Mouse (Mus musculus) stomach, embryonic 16.5 days (tissue): ENCODE measurements around the gene Myh7. TPM values are rescaled to one million over a fixed set of nuclear protein-coding genes. Genes with fewer than 3 reads are reported as not detected.
"Not testable (repeated sequence)": the region's sequence is repeated elsewhere in the genome, so short reads cannot be mapped to it uniquely, and the experiment has no call there.

Source experiments
- ATAC-seq: fragments of 200-750 bp; cut with Nextera tagmentation; 2 replicates; pipeline ENCODE4 v1.8.0; 2017; ENCODE audit warnings: moderate number of reproducible peaks, moderate TSS enrichment; ENCODE audit not compliant: insufficient read depth, low FRiP score
- H3K27ac ChIP-seq: fragments of 300-500 bp; sonication (generic); 2 replicates; pipeline ENCODE4 v1.5.1; 2014; ENCODE audit warnings: low read length
- H3K27me3 ChIP-seq: fragments of 300-500 bp; sonication (generic); 2 replicates; pipeline ENCODE4 v1.6.1; 2014; ENCODE audit warnings: low read length, control low read depth, mixed read lengths; ENCODE audit not compliant: control insufficient read depth, insufficient read depth
- H3K36me3 ChIP-seq: fragments of 300-500 bp; sonication (generic); 2 replicates; pipeline ENCODE4 v1.6.1; 2014; ENCODE audit warnings: low read length; ENCODE audit not compliant: control insufficient read depth, insufficient read depth
- H3K4me1 ChIP-seq: fragments of 300-500 bp; sonication (generic); 2 replicates; pipeline ENCODE4 v1.6.1; 2014; ENCODE audit warnings: low read length, control low read depth, mixed read lengths; ENCODE audit not compliant: control insufficient read depth, insufficient read depth
- H3K4me2 ChIP-seq: fragments of 300-500 bp; sonication (generic); 2 replicates; pipeline ENCODE4 v1.6.1; 2014; ENCODE audit warnings: low read depth, low read length, mixed read lengths
- H3K4me3 ChIP-seq: fragments of 300-500 bp; sonication (generic); replicated peaks from 2 replicates; pipeline ENCODE4 v1.5.1; 2014; ENCODE audit warnings: mild to moderate bottlenecking, low read length
- H3K9ac ChIP-seq: fragments of 300-500 bp; sonication (generic); 2 replicates; pipeline ENCODE4 v1.6.1; 2014; ENCODE audit warnings: low read length
- H3K9me3 ChIP-seq: fragments of 300-500 bp; sonication (generic); replicated peaks from 2 replicates; pipeline ENCODE4 v1.6.1; 2016; ENCODE audit warnings: low read length, control low read depth; ENCODE audit not compliant: control insufficient read depth
- WGBS: fragments of 180-500 bp; shearing (Covaris S2); extraction: QIAGEN DNeasy Blood & Tissue Kit; methylation state at CpG from one replicate; pipeline ENCODE4 v1.1.7; 2014; 5-methylcytosine and 5-hydroxymethylcytosine counted together
- polyA plus RNA-seq: library from polyadenylated mRNA; unstranded; fragments of >200 nt; fragmentation: Nextera tagmentation; extraction: Ambion mirVana; gene quantifications from 2 replicates; pipeline ENCODE4 v1.2.1, GENCODE M21; 2015

Gene Myh7
- polyA plus RNA-seq, 1 experiment from 2014 or later, result 25.7 TPM

DNA sequence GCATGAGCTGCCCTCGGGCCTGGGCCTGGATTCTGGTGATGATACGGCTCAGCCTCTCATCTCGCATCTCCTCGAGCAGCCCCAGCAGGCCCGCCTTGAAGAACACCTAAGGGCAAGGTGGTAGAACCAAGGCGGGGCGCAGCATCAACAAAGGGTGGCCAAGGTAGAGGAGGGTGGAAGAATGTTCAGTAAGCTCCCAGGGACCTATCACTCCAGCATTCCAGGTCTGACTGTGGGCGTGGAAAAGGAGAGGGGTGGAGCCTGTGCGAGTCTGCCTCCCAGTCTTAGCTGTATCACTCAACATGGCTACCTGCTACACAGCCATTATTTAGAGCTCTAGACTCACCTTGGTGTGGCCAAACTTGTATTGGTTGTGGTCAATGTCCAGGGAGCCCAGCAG lies 37.9 kb downstream of the Myh7 start:
- no peaks in the 10 kb centered on the region for H3K9me3 ChIP-seq
- WGBS, result 78% methylated on average over 9 of the region's 9 CpGs
- ATAC-seq, result no peak
- no peaks in the 10 kb centered on the region for H3K4me1 ChIP-seq
- H3K36me3 ChIP-seq, result no peaks in the 10 kb centered on the region
- no peaks in the 10 kb centered on the region for H3K27me3 ChIP-seq
- H3K9ac ChIP-seq, result no peak overlapping the region
- no peak overlapping the region for H3K4me3 ChIP-seq
- no peak overlapping the region for H3K27ac ChIP-seq
- H3K4me2 ChIP-seq, result no peak overlapping the region

DNA sequence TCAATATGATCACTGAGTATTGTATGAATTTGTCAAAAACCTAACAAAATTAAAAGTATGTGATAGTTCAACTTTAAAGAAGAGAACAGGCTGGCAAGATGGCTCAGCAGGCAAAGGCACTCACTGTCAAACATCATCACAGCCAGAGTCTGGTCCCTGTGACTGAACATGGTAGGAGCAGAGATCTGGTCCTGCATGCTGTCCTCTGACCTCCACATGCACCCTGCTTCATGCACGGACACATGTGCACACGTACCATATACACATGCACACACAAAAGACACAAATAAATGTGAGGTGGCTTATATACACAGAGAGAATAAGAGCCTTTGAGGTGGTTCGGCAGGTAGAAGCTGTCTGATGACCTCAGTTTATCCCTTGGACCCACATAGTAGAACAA lies 38.9 kb downstream of the Myh7 start:
- Histone ChIP-seq H3K9ac (no peak overlapping the region), H3K4me1 (no peaks in the 10 kb centered on the region), H3K4me3 (no peak overlapping the region), H3K36me3 (no peaks in the 10 kb centered on the region), H3K27me3 (no peaks in the 10 kb centered on the region), H3K27ac (no peak overlapping the region), H3K9me3 (no peaks in the 10 kb centered on the region), H3K4me2 (no peak overlapping the region)
- 72% methylated on average over 3 of the region's 3 CpGs for WGBS
- ATAC-seq, result no peak

DNA sequence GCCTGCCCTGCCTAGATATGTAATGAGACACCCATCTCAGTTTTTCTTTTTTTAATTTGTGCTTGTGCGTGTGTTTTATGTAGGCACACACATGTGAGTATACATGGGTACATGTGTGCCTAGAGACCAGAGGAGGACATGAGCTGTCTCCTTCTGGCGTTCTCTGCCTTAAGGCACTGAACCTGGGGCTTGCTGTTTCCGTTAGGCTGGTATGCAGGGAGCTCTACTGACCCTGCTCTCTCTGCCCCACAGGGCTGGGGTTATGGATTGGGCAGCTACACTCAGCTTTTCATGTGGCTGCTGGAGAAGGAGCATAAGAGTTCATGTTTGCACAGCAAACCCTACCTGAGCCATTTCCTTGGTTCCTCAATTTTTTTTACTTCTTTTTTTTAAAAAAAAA lies 40.0 kb downstream of the Myh7 start:
- Histone ChIP-seq H3K4me3 (no peak overlapping the region), H3K4me2 (no peak overlapping the region), H3K9ac (no peak overlapping the region), H3K4me1 (no peaks in the 10 kb centered on the region), H3K9me3 (no peaks in the 10 kb centered on the region), H3K27ac (no peak overlapping the region), H3K27me3 (no peaks in the 10 kb centered on the region), H3K36me3 (no peaks in the 10 kb centered on the region)
- WGBS, result 73% methylated on average over 3 of the region's 3 CpGs
- no peak for ATAC-seq

DNA sequence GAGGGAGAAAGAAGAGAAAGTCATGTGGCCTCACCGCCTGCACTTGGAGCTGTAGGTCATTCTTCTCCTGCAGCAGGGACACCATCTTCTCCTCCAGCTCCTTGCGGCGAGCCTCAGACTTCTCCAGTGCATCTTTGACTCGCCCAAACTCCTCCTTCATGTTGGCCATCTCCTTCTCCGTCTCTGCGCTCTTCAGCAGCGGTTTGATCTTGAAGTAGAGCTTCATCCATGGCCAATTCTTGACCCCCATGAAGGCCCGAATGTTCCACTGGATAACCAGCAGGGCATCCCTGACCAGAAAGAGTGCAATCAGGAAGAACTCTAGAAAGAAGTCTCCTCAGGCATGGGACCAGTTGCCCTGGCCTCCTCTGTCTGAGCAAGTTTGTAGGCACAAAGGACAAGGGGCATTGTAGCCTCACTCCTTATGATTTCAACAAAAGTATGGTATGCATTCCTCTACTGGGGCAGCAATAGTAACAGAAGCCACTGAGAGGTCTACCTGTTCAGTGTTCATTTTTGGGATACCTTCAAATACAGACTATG lies 40.7 kb downstream of the Myh7 start:
- Histone ChIP-seq H3K27ac (no peak overlapping the region), H3K36me3 (no peaks in the 10 kb centered on the region), H3K4me2 (no peak overlapping the region), H3K9ac (no peak overlapping the region), H3K27me3 (no peaks in the 10 kb centered on the region), H3K9me3 (no peaks in the 10 kb centered on the region), H3K4me1 (no peaks in the 10 kb centered on the region), H3K4me3 (no peak overlapping the region)
- no peak for ATAC-seq
- WGBS, result 92% methylated on average over 8 of the region's 8 CpGs

DNA sequence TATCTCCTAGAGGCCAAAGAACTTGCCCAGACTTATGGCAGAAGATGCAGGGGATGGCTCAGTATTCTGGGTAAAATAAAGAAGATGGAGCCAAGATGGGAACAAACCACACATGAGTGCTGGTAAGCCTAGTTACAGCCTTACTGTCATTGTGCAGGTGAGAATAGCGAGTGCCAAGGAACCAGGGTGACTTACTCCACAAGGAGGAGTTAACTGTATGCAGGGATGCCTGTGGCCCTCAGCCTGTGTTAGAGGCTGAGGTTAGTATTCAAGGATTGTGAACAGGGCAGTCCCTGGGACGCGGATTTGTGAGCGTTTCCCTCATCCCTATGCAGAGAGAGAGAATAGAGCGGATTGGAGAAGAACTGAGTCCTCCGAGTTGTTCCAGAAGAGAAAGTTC lies 42.8 kb downstream of the Myh7 start:
- no peaks in the 10 kb centered on the region for H3K9me3 ChIP-seq
- no peak overlapping the region for H3K4me2 ChIP-seq
- no peak for ATAC-seq
- WGBS, result 81% methylated on average over 6 of the region's 6 CpGs
- no peak overlapping the region for H3K4me3 ChIP-seq
- no peaks in the 10 kb centered on the region for H3K27me3 ChIP-seq
- no peak overlapping the region for H3K9ac ChIP-seq
- no peak overlapping the region for H3K27ac ChIP-seq
- no peaks in the 10 kb centered on the region for H3K4me1 ChIP-seq
- H3K36me3 ChIP-seq, result no peaks in the 10 kb centered on the region

DNA sequence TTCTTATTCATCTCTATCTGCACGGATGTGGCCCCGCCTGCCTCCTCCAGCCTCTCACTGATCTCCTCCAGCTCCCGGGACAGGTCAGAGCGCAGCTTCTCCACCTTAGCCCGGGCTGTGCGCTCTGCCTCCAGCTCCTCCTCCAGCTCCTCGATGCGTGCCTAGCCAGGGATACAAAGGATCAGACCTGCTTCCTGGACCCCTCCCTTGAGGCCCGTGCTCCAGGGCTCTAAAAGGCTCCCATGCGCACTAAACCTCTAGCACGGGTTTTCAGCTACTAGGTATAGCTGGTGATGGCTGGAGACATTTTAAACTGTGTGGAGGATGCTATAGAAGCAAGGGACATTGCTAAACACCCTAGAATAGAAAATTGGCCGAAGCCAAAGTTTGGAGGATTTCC lies 43.9 kb downstream of the Myh7 start:
- Histone ChIP-seq H3K9ac (no peak overlapping the region), H3K4me2 (no peak overlapping the region), H3K36me3 (no peaks in the 10 kb centered on the region), H3K27ac (no peak overlapping the region), H3K27me3 (no peaks in the 10 kb centered on the region), H3K9me3 (no peaks in the 10 kb centered on the region), H3K4me3 (no peak overlapping the region), H3K4me1 (no peaks in the 10 kb centered on the region)
- 52% methylated on average over 12 of the region's 12 CpGs for WGBS
- ATAC-seq, result no peak

DNA sequence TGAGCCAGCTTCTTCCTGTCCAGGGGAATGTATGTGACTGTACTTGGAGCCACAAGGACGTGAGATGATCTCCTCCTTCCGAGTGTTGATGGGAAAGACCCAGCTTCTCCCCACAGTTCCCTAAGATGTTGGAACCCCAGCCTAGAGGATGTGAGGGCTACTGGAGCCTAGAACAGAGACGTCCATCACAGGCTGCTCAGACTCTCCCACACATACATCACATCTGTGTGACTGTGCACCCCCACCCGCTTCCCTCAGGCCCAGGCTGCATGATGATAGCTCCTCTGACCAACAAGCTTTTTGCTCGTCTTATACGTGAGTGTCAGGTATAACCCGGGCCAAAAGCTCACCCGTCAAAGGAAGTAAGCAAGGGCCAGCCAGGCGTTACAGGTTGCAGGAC lies 45.6 kb downstream of the Myh7 start:
- Histone ChIP-seq H3K4me1 (no peaks in the 10 kb centered on the region), H3K9me3 (no peaks in the 10 kb centered on the region), H3K4me3 (no peak overlapping the region), H3K9ac (no peak overlapping the region), H3K27me3 (no peaks in the 10 kb centered on the region), H3K36me3 (no peaks in the 10 kb centered on the region), H3K4me2 (no peak overlapping the region), H3K27ac (no peak overlapping the region)
- no peak for ATAC-seq
- WGBS, result 81% methylated on average over 9 of the region's 9 CpGs

DNA sequence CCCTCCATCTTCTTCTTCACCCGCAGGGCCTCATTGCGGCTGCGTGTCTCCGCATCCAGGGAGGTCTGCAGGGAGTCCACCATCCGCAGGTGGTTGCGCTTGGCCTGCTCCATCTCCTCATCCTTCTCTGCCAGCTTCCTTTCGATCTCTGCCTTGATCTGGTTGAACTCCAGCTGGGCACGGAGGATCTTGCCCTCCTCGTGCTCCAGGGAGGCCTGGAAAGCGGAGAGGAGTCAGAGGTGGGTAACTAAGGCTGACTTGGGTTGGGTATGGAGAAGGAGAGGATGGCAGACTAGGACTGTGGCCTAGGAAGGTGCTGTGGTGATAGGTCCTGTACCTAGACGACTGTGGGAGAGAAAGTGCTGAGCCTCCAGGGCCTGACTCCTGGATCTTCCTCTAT lies 47.4 kb downstream of the Myh7 start:
- not testable (repeated sequence) for H3K36me3 ChIP-seq, H3K9me3 ChIP-seq, H3K27ac ChIP-seq, H3K4me1 ChIP-seq, H3K4me3 ChIP-seq, H3K4me2 ChIP-seq, ATAC-seq, H3K27me3 ChIP-seq, H3K9ac ChIP-seq
- 86% methylated on average over 10 of the region's 11 CpGs for WGBS

DNA sequence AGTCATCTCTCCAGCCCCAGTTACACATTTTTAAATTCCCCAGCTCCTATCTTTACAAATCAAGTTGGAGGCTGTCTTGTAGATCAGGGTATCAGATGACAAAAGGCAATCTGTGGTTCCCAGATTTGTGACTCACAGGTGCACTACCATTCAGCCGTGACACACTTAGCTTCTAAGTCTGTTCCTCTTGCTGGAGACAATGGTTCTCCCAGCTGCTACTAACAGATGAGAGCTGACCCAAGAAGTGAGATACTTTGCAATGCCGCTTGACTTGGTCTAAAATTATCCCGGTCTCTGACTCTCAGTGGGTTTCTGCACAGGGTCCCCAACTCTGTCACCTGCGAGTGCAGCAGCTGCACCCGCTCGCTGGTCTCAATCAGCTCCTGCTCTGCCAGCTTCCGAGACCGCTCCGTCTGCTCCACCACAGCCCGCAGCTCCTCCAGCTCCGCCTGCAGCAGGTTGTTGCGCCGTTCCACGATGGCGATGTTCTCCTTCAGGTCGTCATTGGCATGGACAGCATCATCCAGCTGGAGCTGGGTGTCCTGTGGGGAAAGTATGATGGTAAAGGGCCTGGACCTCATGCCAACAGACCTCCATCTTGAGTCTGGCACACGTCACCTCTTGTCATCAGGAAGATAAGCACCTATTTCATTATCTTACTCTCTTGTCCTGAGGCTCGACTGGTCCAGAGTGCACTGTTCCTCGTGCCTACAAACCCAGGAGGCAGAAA lies 48.3 kb downstream of the Myh7 start:
- WGBS, result 72% methylated on average over 19 of the region's 19 CpGs
- H3K9ac ChIP-seq, result no peak overlapping the region
- H3K36me3 ChIP-seq, result no peaks in the 10 kb centered on the region
- H3K4me1 ChIP-seq, result no peaks in the 10 kb centered on the region
- no peak for ATAC-seq
- H3K4me3 ChIP-seq, result no peak overlapping the region
- H3K27ac ChIP-seq, result no peak overlapping the region
- no peak overlapping the region for H3K4me2 ChIP-seq
- H3K9me3 ChIP-seq, result no peaks in the 10 kb centered on the region
- H3K27me3 ChIP-seq, result no peaks in the 10 kb centered on the region
